Mouse (Mus musculus) erythroblast, embryonic 14.5 days (primary cell): ENCODE results near the gene Polr2b.

ENCODE experiments used
- GATA1 ChIP-seq: IDR thresholded peaks from 2 replicates; pipeline ENCODE4 v1.6.1; 2012; ENCODE audit warnings: low read length, inconsistent platforms, mixed read lengths
- TAL1 ChIP-seq: IDR thresholded peaks from 3 replicates; pipeline ENCODE4 v1.6.1; 2012; ENCODE audit warnings: low read length, inconsistent platforms, mixed read lengths

GRCm38 (mm10) chr5:77355307-77356265 lies 45.6 kb downstream of the Polr2b start:
- TF ChIP-seq TAL1 (no peak), GATA1 (no peak)
